Mouse (Mus musculus): ENCODE data around the gene Igf2bp3. TPM values are rescaled to one million over a fixed set of nuclear protein-coding genes. Genes with fewer than 3 reads are reported as not detected.
A peak's percentile ranks its signal among the peaks of the same experiment; 100 is the strongest.

Igf2bp3 gene
- polyA plus RNA-seq, 1 experiment from 2014 or later: 85.5 TPM

GRCm38 (mm10) chr6:49224923-49225727 lies 10.4 kb upstream of the Igf2bp3 start:
- no peak overlapping the region for H3K4me3 ChIP-seq (ENCODE audit: low read depth, low read length)
- 38% methylated on average over 11 of the region's 11 CpGs for WGBS
- H3K9ac ChIP-seq (replicated peaks; ENCODE audit: low read depth, low read length): no peak overlapping the region
- ATAC-seq (ENCODE audit: insufficient number of reproducible peaks, insufficient read depth, low FRiP score, low read depth): peak; percentile 37; the same call in 1 of the 2 replicates
- H3K27me3 ChIP-seq (ENCODE audit: control insufficient read depth, insufficient read depth, low read length): no peaks in the 10 kb centered on the region
- no peak overlapping the region for H3K27ac ChIP-seq (ENCODE audit: low read length)
- no peaks in the 10 kb centered on the region for H3K36me3 ChIP-seq (ENCODE audit: control insufficient read depth, insufficient read depth, low read length)
- no peak overlapping the region for H3K4me2 ChIP-seq (replicated peaks; ENCODE audit: low read depth, low read length)
- H3K4me1 ChIP-seq (ENCODE audit: control insufficient read depth, insufficient read depth, low read length): 0 out of 2 replicates have a peak, but pooled peaks cover under 1% of the 10 kb centered on the region
- no peaks in the 10 kb centered on the region for H3K9me3 ChIP-seq (ENCODE audit: control insufficient read depth, low read depth, low read length)

- Histone ChIP-seq H3K4me1 (ENCODE audit: control insufficient read depth, insufficient read depth, low read length) (0 out of 2 replicates have a peak, but pooled peaks cover 5% of the 10 kb centered on the region), H3K9me3 (ENCODE audit: control insufficient read depth, low read depth, low read length) (no peaks in the 10 kb centered on the region), H3K36me3 (ENCODE audit: control insufficient read depth, insufficient read depth, low read length) (no peaks in the 10 kb centered on the region), H3K27me3 (ENCODE audit: control insufficient read depth, insufficient read depth, low read length) (no peaks in the 10 kb centered on the region), H3K27ac (ENCODE audit: low read length) (no peak overlapping the region), H3K4me2 (replicated peaks; ENCODE audit: low read depth, low read length) (no peak overlapping the region), H3K4me3 (ENCODE audit: low read depth, low read length) (no peak overlapping the region), H3K9ac (replicated peaks; ENCODE audit: low read depth, low read length) (no peak overlapping the region)
- 5% methylated on average over 7 of the region's 7 CpGs for WGBS
- ATAC-seq (ENCODE audit: insufficient number of reproducible peaks, insufficient read depth, low FRiP score, low read depth): no peak
Measured at GRCm38 (mm10) chr6:49221906-49222305, 7.1 kb upstream of the Igf2bp3 start.

DNA sequence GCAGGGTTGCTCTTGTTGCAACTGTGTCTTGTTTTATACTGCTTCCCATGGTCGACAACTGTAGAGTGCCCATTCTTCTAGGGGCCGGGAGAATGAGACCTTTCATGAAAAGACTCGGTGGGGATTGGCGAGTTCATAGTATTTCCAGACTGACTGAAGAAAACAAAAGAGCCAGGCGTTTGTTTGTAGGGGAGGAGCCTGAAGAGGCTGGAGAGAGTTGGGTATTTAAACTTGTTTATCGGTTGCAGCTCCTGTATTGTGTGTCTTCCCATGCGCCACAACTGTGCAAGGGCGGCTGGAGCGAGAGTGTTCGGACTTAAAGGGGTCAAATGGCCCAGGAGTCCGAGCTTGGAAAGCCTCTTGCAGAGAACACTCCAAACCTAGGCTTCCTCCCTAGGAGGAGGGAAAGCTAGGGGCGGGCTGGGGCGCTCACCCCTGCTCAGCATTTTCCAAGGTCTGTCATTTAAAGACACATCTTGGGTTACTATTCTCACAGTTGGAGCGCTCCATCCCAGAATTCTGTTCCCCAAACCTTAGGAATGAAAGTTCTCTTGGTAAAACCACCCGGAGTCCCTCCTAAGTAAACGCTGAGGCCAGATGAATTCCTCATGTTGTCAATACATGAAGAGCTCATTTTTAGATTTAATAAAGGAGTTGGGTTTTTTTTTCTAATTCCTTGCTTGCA lies 5.3 kb upstream of the Igf2bp3 start:
- Histone ChIP-seq H3K9me3 (ENCODE audit: control insufficient read depth, low read depth, low read length) (no peaks in the 10 kb centered on the region), H3K36me3 (ENCODE audit: control insufficient read depth, insufficient read depth, low read length) (no peaks in the 10 kb centered on the region), H3K4me2 (replicated peaks; ENCODE audit: low read depth, low read length) (peak overlapping the region; percentile 31), H3K27me3 (ENCODE audit: control insufficient read depth, insufficient read depth, low read length) (no peaks in the 10 kb centered on the region), H3K4me1 (ENCODE audit: control insufficient read depth, insufficient read depth, low read length) (0 out of 2 replicates have a peak, but pooled peaks cover 5% of the 10 kb centered on the region), H3K4me3 (ENCODE audit: low read depth, low read length) (peak overlapping the region; percentile 16), H3K9ac (replicated peaks; ENCODE audit: low read depth, low read length) (no peak overlapping the region), H3K27ac (ENCODE audit: low read length) (no peak overlapping the region)
- no peak for ATAC-seq (ENCODE audit: insufficient number of reproducible peaks, insufficient read depth, low FRiP score, low read depth)
- 7% methylated on average over 16 of the region's 16 CpGs for WGBS

DNA sequence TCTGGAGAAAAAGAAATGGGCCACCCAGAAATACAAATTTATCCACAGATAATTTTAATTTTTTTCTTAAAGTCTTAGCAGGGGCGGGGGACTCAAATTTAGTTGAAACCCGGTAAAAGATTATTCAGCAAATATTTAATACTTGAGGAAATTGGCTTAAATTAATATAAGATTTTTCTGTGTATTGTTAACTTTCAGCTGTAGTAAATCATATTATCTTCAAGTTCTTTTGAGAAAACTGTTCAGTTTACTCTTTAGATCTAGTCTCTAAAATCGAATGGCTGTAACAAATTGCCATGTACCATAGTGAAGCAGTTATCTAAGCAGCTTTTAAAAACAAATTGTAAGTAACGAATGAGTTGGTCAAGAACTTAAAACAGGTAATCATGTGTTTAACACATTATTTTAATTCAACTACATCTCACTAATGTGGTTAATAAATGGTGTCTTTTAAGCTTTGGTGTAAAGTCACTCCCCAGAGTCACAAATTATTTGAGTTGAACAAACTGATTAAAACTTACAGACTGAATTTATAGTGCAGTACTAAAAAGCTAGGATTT lies 4.3 kb upstream of the Igf2bp3 start:
- no peak overlapping the region for H3K27ac ChIP-seq (ENCODE audit: low read length)
- no peak overlapping the region for H3K9ac ChIP-seq (replicated peaks; ENCODE audit: low read depth, low read length)
- no peak overlapping the region for H3K4me3 ChIP-seq (ENCODE audit: low read depth, low read length)
- H3K9me3 ChIP-seq (ENCODE audit: control insufficient read depth, low read depth, low read length): no peaks in the 10 kb centered on the region
- ATAC-seq (ENCODE audit: insufficient number of reproducible peaks, insufficient read depth, low FRiP score, low read depth): no peak
- 18% methylated on average over 4 of the region's 4 CpGs for WGBS
- 0 out of 2 replicates have a peak, but pooled peaks cover 5% of the 10 kb centered on the region for H3K4me1 ChIP-seq (ENCODE audit: control insufficient read depth, insufficient read depth, low read length)
- no peak overlapping the region for H3K4me2 ChIP-seq (replicated peaks; ENCODE audit: low read depth, low read length)
- H3K36me3 ChIP-seq (ENCODE audit: control insufficient read depth, insufficient read depth, low read length): no peaks in the 10 kb centered on the region
- no peaks in the 10 kb centered on the region for H3K27me3 ChIP-seq (ENCODE audit: control insufficient read depth, insufficient read depth, low read length)

- no peak for ATAC-seq (ENCODE audit: insufficient number of reproducible peaks, insufficient read depth, low FRiP score, low read depth)
- Histone ChIP-seq H3K9me3 (ENCODE audit: control insufficient read depth, low read depth, low read length) (no peaks in the 10 kb centered on the region), H3K4me1 (ENCODE audit: control insufficient read depth, insufficient read depth, low read length) (0 out of 2 replicates have a peak, but pooled peaks cover 5% of the 10 kb centered on the region), H3K4me2 (replicated peaks; ENCODE audit: low read depth, low read length) (peak overlapping the region; percentile 61), H3K27ac (ENCODE audit: low read length) (no peak overlapping the region), H3K27me3 (ENCODE audit: control insufficient read depth, insufficient read depth, low read length) (no peaks in the 10 kb centered on the region), H3K36me3 (ENCODE audit: control insufficient read depth, insufficient read depth, low read length) (no peaks in the 10 kb centered on the region), H3K4me3 (ENCODE audit: low read depth, low read length) (peak overlapping the region; percentile 57), H3K9ac (replicated peaks; ENCODE audit: low read depth, low read length) (peak overlapping the region; percentile 11; the same call in 1 of the 2 replicates)
- under 1% methylated on average over 31 of the region's 31 CpGs for WGBS
Measured at GRCm38 (mm10) chr6:49218275-49218802, 3.6 kb upstream of the Igf2bp3 start.

DNA sequence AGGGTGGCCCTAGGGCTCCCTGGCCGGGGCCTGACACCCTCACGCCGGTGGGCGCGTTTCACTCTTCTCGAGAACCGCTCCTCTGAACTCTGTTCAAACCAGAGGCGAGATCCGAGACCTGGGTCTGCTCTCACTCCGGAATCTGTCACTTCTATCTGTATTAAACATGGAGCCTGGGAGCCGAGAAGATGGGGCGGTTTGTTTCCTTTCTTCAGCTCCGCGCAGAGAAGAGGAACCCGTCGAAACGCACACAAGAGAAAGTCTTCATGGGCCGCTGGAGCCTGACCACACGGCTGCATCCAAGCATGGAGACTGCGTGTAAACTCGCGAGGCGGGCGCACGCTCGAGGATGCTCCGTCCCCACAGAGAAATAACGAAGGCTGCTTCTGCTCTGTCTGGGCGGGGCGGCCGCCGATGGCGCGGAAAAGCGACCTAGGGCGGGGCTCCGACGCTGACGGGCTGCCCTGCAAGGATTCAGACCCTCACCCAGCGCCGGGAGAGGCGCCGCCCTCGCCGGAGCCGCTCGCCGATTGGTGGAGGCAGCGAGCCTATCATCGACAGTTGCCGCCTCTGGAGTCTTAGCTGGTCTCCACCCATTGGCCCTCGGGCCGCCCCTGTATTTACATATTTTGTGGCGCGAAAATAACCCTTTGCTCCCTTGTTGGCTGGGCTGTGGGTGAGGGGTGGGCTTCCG lies 3.0 kb upstream of the Igf2bp3 start:
- peak overlapping the region; percentile 97 for H3K27ac ChIP-seq (ENCODE audit: low read length)
- peak overlapping the region; percentile 67 for H3K9ac ChIP-seq (replicated peaks; ENCODE audit: low read depth, low read length)
- WGBS: under 1% methylated on average over 56 of the region's 56 CpGs
- no peaks in the 10 kb centered on the region for H3K9me3 ChIP-seq (ENCODE audit: control insufficient read depth, low read depth, low read length)
- H3K4me1 ChIP-seq (ENCODE audit: control insufficient read depth, insufficient read depth, low read length): peaks cover 9% of the 10 kb centered on the region; the same call in 1 of the 2 replicates
- peak overlapping the region; percentile 69 for H3K4me2 ChIP-seq (replicated peaks; ENCODE audit: low read depth, low read length)
- no peaks in the 10 kb centered on the region for H3K27me3 ChIP-seq (ENCODE audit: control insufficient read depth, insufficient read depth, low read length)
- peak; percentile 89 for ATAC-seq (ENCODE audit: insufficient number of reproducible peaks, insufficient read depth, low FRiP score, low read depth)
- H3K36me3 ChIP-seq (ENCODE audit: control insufficient read depth, insufficient read depth, low read length): no peaks in the 10 kb centered on the region
- H3K4me3 ChIP-seq (ENCODE audit: low read depth, low read length): peak overlapping the region; percentile 57

- Histone ChIP-seq H3K9ac (replicated peaks; ENCODE audit: low read depth, low read length) (peak overlapping the region; percentile 67), H3K9me3 (ENCODE audit: control insufficient read depth, low read depth, low read length) (no peaks in the 10 kb centered on the region), H3K27ac (ENCODE audit: low read length) (peak overlapping the region; percentile 97), H3K4me2 (replicated peaks; ENCODE audit: low read depth, low read length) (peak overlapping the region; percentile 69), H3K27me3 (ENCODE audit: control insufficient read depth, insufficient read depth, low read length) (no peaks in the 10 kb centered on the region), H3K36me3 (ENCODE audit: control insufficient read depth, insufficient read depth, low read length) (no peaks in the 10 kb centered on the region), H3K4me1 (ENCODE audit: control insufficient read depth, insufficient read depth, low read length) (peaks cover 13% of the 10 kb centered on the region; the same call in 1 of the 2 replicates), H3K4me3 (ENCODE audit: low read depth, low read length) (peak overlapping the region; percentile 57)
- 4% methylated on average over 11 of the region's 11 CpGs for WGBS
- ATAC-seq (ENCODE audit: insufficient number of reproducible peaks, insufficient read depth, low FRiP score, low read depth): no peak
Measured at GRCm38 (mm10) chr6:49216811-49217542, 2.2 kb upstream of the Igf2bp3 start.
